Mouse (Mus musculus) erythroblast, embryonic 14.5 days (primary cell): ENCODE results near the gene Scpep1. TPM values are rescaled to one million over a fixed set of nuclear protein-coding genes. Genes with fewer than 3 reads are reported as not detected.

Experiments used
- H3K27me3 ChIP-seq: 2 replicates; pipeline ENCODE4 v1.6.1; 2012; ENCODE audit warnings: inconsistent platforms; ENCODE audit not compliant: control insufficient read depth
- H3K36me3 ChIP-seq: 2 replicates; pipeline ENCODE4 v1.6.1; 2012; ENCODE audit warnings: mild to moderate bottlenecking, inconsistent platforms; ENCODE audit not compliant: control insufficient read depth
- H3K4me1 ChIP-seq: 2 replicates; pipeline ENCODE4 v1.6.1; 2012; ENCODE audit warnings: inconsistent platforms; ENCODE audit not compliant: control insufficient read depth
- H3K4me3 ChIP-seq: replicated peaks from 2 replicates; pipeline ENCODE3; 2012; ENCODE audit warnings: moderate library complexity, mild to moderate bottlenecking, inconsistent platforms
- H3K9me3 ChIP-seq: 2 replicates; pipeline ENCODE4 v1.6.1; 2012; ENCODE audit warnings: low read length, inconsistent platforms, mixed read lengths; ENCODE audit not compliant: control insufficient read depth
- GATA1 ChIP-seq: IDR thresholded peaks from 2 replicates; pipeline ENCODE4 v1.6.1; 2012; ENCODE audit warnings: low read length, inconsistent platforms, mixed read lengths
- TAL1 ChIP-seq: IDR thresholded peaks from 3 replicates; pipeline ENCODE4 v1.6.1; 2012; ENCODE audit warnings: low read length, inconsistent platforms, mixed read lengths
- polyA plus RNA-seq: library from polyadenylated mRNA; stranded (reverse); fragments of >175 nt; gene quantifications from 2 replicates; pipeline ENCODE4 v1.2.3, GENCODE M21; 2012

The Scpep1 gene
- polyA plus RNA-seq, 1 experiment = 0.55 TPM

GRCm38 (mm10) chr11:88937886-88938285 lies 17.4 kb downstream of the Scpep1 start:
- TF ChIP-seq GATA1 (no peak), TAL1 (no peak)
- peaks cover 24% of the 10 kb centered on the region for H3K36me3 ChIP-seq
- H3K27me3 ChIP-seq = no peaks in the 10 kb centered on the region
- H3K9me3 ChIP-seq = no peaks in the 10 kb centered on the region
- H3K4me1 ChIP-seq = peaks cover 2% of the 10 kb centered on the region; the same call in 1 of the 2 replicates
- no peak overlapping the region for H3K4me3 ChIP-seq

- Histone ChIP-seq H3K36me3 (peaks cover 27% of the 10 kb centered on the region), H3K4me3 (no peak overlapping the region), H3K4me1 (no peaks in the 10 kb centered on the region), H3K27me3 (no peaks in the 10 kb centered on the region), H3K9me3 (no peaks in the 10 kb centered on the region)
- TF ChIP-seq GATA1 = no peak
- TF ChIP-seq TAL1 = no peak
These were observed 20.9 kb downstream of the Scpep1 start for GRCm38 (mm10) chr11:88934089-88935000.

- H3K9me3 ChIP-seq = no peaks in the 10 kb centered on the region
- H3K36me3 ChIP-seq = peaks cover 33% of the 10 kb centered on the region
- no peak overlapping the region for H3K4me3 ChIP-seq
- TF ChIP-seq TAL1 (no peak), GATA1 (no peak)
- no peaks in the 10 kb centered on the region for H3K4me1 ChIP-seq
- no peaks in the 10 kb centered on the region for H3K27me3 ChIP-seq
These were observed 22.2 kb downstream of the Scpep1 start for GRCm38 (mm10) chr11:88933030-88933429.

GRCm38 (mm10) chr11:88931692-88932530 lies 23.4 kb downstream of the Scpep1 start:
- Histone ChIP-seq H3K36me3 (peaks cover 39% of the 10 kb centered on the region), H3K4me3 (no peak overlapping the region), H3K4me1 (no peaks in the 10 kb centered on the region), H3K9me3 (no peaks in the 10 kb centered on the region), H3K27me3 (no peaks in the 10 kb centered on the region)
- TF ChIP-seq GATA1 = no peak
- no peak for TF ChIP-seq TAL1

- H3K36me3 ChIP-seq = peaks cover 30% of the 10 kb centered on the region
- no peaks in the 10 kb centered on the region for H3K4me1 ChIP-seq
- no peak overlapping the region for H3K4me3 ChIP-seq
- H3K27me3 ChIP-seq = no peaks in the 10 kb centered on the region
- no peaks in the 10 kb centered on the region for H3K9me3 ChIP-seq
- TF ChIP-seq TAL1 (no peak), GATA1 (no peak)
These were observed 28.7 kb downstream of the Scpep1 start for GRCm38 (mm10) chr11:88926566-88926965.

GRCm38 (mm10) chr11:88909388-88910036 lies 45.8 kb downstream of the Scpep1 start:
- no peaks in the 10 kb centered on the region for H3K36me3 ChIP-seq
- no peaks in the 10 kb centered on the region for H3K4me1 ChIP-seq
- no peaks in the 10 kb centered on the region for H3K9me3 ChIP-seq
- TF ChIP-seq GATA1 (no peak), TAL1 (no peak)
- H3K4me3 ChIP-seq = no peak overlapping the region
- no peaks in the 10 kb centered on the region for H3K27me3 ChIP-seq

- no peaks in the 10 kb centered on the region for H3K36me3 ChIP-seq
- no peaks in the 10 kb centered on the region for H3K9me3 ChIP-seq
- H3K27me3 ChIP-seq = no peaks in the 10 kb centered on the region
- TF ChIP-seq TAL1 (no peak), GATA1 (no peak)
- H3K4me3 ChIP-seq = no peak overlapping the region
- H3K4me1 ChIP-seq = no peaks in the 10 kb centered on the region
These were observed 46.6 kb downstream of the Scpep1 start for GRCm38 (mm10) chr11:88908557-88909211.

- no peak overlapping the region for H3K4me3 ChIP-seq
- H3K27me3 ChIP-seq = no peaks in the 10 kb centered on the region
- TF ChIP-seq GATA1 (no peak), TAL1 (no peak)
- H3K4me1 ChIP-seq = no peaks in the 10 kb centered on the region
- H3K9me3 ChIP-seq = no peaks in the 10 kb centered on the region
- H3K36me3 ChIP-seq = no peaks in the 10 kb centered on the region
These were observed 47.4 kb downstream of the Scpep1 start for GRCm38 (mm10) chr11:88907886-88908285.
